11 mouse cellular contexts compared by ENCODE assay signal in genomic region chr16:32487234-32488111, GRCm38 (mm10). TPM values are rescaled to one million over a fixed set of nuclear protein-coding genes. Genes with fewer than 3 reads are reported as not detected.
DNase-seq lines count a peak whose midpoint lies in the region; ATAC-seq lines count a peak whose summit lies in the region.
"Had no signal": no experiment of that assay in that cellular context is flagged by ENCODE, and none has a peak within 500 bp of the region (broad histone marks: within the 10 kb centered on the region; RNA-seq: fewer than 3 reads in every experiment).

TSS of gene Slc51a (minus strand) at chr16:32487879.

- WGBS in liver, embryonic 11.5 days, result 32% methylated on average over 15 of the region's 15 CpGs

- ATAC-seq in liver, embryonic 11.5 days (replicated peaks; ENCODE audit: low FRiP score), result peak; percentile 93

- H3K36me3 ChIP-seq in liver, embryonic 11.5 days (ENCODE audit: control insufficient read depth, insufficient read depth, low read length), result no peaks in the 10 kb centered on the region
- H3K36me3 ChIP-seq: embryonic facial prominence, embryonic 13.5 days had no signal

- H3K4me1 ChIP-seq in liver, embryonic 11.5 days (replicated peaks; ENCODE audit: control insufficient read depth, insufficient read depth, low read length), result peaks cover 24% of the 10 kb centered on the region

- peak within 1 kb of the TSS; percentile 36; the same call in 1 of the 2 replicates for H3K9ac ChIP-seq in liver, embryonic 11.5 days (ENCODE audit: low read depth, low read length)
- H3K9ac ChIP-seq: embryonic facial prominence, embryonic 13.5 days had no signal

- peak; percentile 36 for DNase-seq in adrenal gland, postnatal 14 days
- DNase-seq in adrenal gland, adult 2 months, result no peak
- DNase-seq in ES-CJ7 (ENCODE audit: low read depth, low spot score), result peak; percentile 69
- DNase-seq in heart, postnatal 4 days, result peak; percentile 61
- DNase-seq in liver, embryonic 11.5 days (ENCODE audit: low spot score), result peak; percentile 63
- no peak for DNase-seq in spleen, adult 18-20 months
- DNase-seq in layer of hippocampus, postnatal 10 days (ENCODE audit: low spot score in 2 of 2), result no peak
- no peak for DNase-seq in cerebellum, adult 9-10 months
- DNase-seq: midbrain, embryonic 14.5 days had no signal

- H3K9me3 ChIP-seq in liver, embryonic 11.5 days (ENCODE audit: control insufficient read depth, low read length), result no peaks in the 10 kb centered on the region
- H3K9me3 ChIP-seq: embryonic facial prominence, embryonic 13.5 days had no signal

- peak within 1 kb of the TSS; percentile 82 for H3K27ac ChIP-seq in liver, embryonic 11.5 days (ENCODE audit: low read depth, low read length)
- H3K27ac ChIP-seq: embryonic facial prominence, embryonic 13.5 days had no signal

- H3K4me2 ChIP-seq in liver, embryonic 11.5 days, result peak within 1 kb of the TSS; percentile 57
- H3K4me2 ChIP-seq: embryonic facial prominence, embryonic 13.5 days had no signal

- no peak within 1 kb of the TSS for H3K4me3 ChIP-seq in liver, embryonic 11.5 days (ENCODE audit: low read depth, low read length)
- H3K4me3 ChIP-seq: embryonic facial prominence, embryonic 13.5 days had no signal

- no peaks in the 10 kb centered on the region for H3K27me3 ChIP-seq in liver, embryonic 11.5 days (replicated peaks; ENCODE audit: control insufficient read depth, insufficient read depth, low read length)

RNA-seq across cellular contexts. Expression of gene Slc51a, which starts in this region (rescaled TPM):
- not detected in 2 replicates for total RNA-seq in adrenal gland, postnatal 14 days (2021)
- total RNA-seq in adrenal gland, adult 2 months (2021), result under 1 TPM in 1 of 2 experiments, not detected in 1; 0.28 TPM
- polyA plus RNA-seq in adrenal gland, adult 2 months (2012; rRNA removed), result 0.23 and 0.33 TPM in 2 replicates
- total RNA-seq in heart, postnatal 4 days (2021), result 1 to 10 TPM; 4.2 to 5.5 TPM
- 1.3 TPM in 2 replicates for polyA plus RNA-seq in liver, embryonic 11.5 days (2014; fragmentation: Nextera tagmentation; extraction: Ambion mirVana)
- total RNA-seq in layer of hippocampus, postnatal 10 days (2021), result not detected
- total RNA-seq: liver, adult 2 months had no signal
- polyA plus RNA-seq: midbrain, embryonic 14.5 days had no signal

Comparison
In these comparisons a context has a peak if more than half of its experiments do, and no peak if none do; other contexts are left out.
1. Peak in DNase-seq in adrenal gland, postnatal 14 days; RNA of the gene not detected or under 1 TPM.
2. DNase-seq: peak in ES-CJ7 (single experiment), heart, postnatal 4 days (single experiment) and liver, embryonic 11.5 days (single experiment); none in adrenal gland, adult 2 months (single experiment), spleen, adult 18-20 months (0 of 2), layer of hippocampus, postnatal 10 days (0 of 2) and cerebellum, adult 9-10 months (single experiment).